Mouse (Mus musculus) embryonic fibroblast, embryonic 13.5 days (primary cell): ENCODE data around the gene Rpl23a.

Experiments
- CTCF ChIP-seq: IDR thresholded peaks from 2 replicates; pipeline ENCODE4 v1.5.1; 2011; ENCODE audit warnings: mild to moderate bottlenecking, control low read depth, low read length, moderate library complexity, borderline replicate concordance; ENCODE audit not compliant: insufficient read depth
- POLR2A ChIP-seq: IDR thresholded peaks from 2 replicates; pipeline ENCODE4 v1.6.1; 2011; ENCODE audit warnings: low read depth, mild to moderate bottlenecking, control low read depth, low read length, moderate library complexity

DNA sequence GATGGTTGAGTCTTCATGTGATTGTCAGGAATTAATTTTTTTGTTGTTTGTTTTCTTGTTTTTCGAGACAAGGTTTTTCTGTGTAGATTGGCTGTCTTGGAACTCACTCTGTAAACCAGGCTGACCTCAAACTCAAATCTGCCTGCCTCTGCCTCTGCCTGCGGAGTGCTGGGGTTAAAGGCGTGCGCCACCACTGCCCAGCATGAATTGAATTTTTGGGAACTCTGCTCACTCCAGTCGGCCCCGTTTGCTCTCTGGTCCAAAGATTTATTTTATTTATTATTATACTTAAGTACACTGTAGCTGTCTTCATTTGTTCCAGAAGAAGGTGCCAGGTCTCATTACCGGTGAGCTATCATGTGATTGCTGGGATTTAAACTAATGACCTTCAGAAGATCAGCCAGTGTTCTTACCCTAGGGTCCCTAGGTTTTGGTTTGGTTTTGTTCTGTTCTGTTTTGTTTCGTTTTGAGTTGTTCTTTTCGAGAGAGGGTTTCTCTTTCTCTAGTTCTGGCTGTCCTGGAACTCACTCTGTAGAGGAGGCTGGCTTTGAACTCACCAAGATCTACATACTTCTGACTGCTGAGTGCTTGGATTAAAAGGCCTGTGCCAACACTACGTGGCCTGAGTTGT, 615 bp upstream of the Rpl23a start:
- TF ChIP-seq CTCF (no peak), POLR2A (no peak)
